Mouse (Mus musculus) MEL (cell line): ENCODE results near the gene Krt7. TPM values are rescaled to one million over a fixed set of nuclear protein-coding genes. Genes with fewer than 3 reads are reported as not detected.

Experiments
- DNase-seq: peaks from one replicate; pipeline ENCODE4 v3.0.0; 2011; ENCODE audit warnings: low read depth, low spot score
- H3K27ac ChIP-seq: 2 replicates; pipeline ENCODE4 v1.5.1; 2012; ENCODE audit warnings: low read depth, mild to moderate bottlenecking, control low read depth, low read length, moderate library complexity; ENCODE audit not compliant: control insufficient read depth
- H3K27me3 ChIP-seq, 2 experiments: fragments of 150-350 bp in 1 of 2; sonication (generic) in 1 of 2; 2 replicates each; pipeline ENCODE4 v1.6.1; 2012; ENCODE audit warnings: low read length in 2 of 2, mild to moderate bottlenecking in 2 of 2, improper control_type of control experiment in 1 of 2, moderate library complexity in 1 of 2; ENCODE audit not compliant: insufficient read depth in 2 of 2, control insufficient read depth in 1 of 2
- H3K36me3 ChIP-seq, 2 experiments: 2 replicates each; pipeline ENCODE4 v1.6.1; 2012 to 2014; ENCODE audit warnings: low read length in 2 of 2, improper control_type of control experiment in 1 of 2, inconsistent platforms in 1 of 2, mild to moderate bottlenecking in 1 of 2; ENCODE audit not compliant: insufficient read depth in 2 of 2, control insufficient read depth in 1 of 2
- H3K4me1 ChIP-seq, 2 experiments: fragments of 150-350 bp in 1 of 2; sonication (generic) in 1 of 2; 2 replicates each; pipeline ENCODE4 v1.6.1; 2012; ENCODE audit warnings: low read length in 2 of 2, improper control_type of control experiment in 1 of 2, mild to moderate bottlenecking in 1 of 2; ENCODE audit not compliant: insufficient read depth in 2 of 2, control insufficient read depth in 1 of 2
- H3K4me3 ChIP-seq, 2 experiments: fragments of 150-350 bp in 1 of 2; sonication (generic) in 1 of 2; 2 replicates each; pipeline ENCODE4 v1.5.1; 2012; ENCODE audit warnings: low read depth in 2 of 2, low read length in 2 of 2, mild to moderate bottlenecking in 2 of 2, moderate library complexity in 2 of 2, control low read depth in 1 of 2, improper control_type of control experiment in 1 of 2; ENCODE audit not compliant: control insufficient read depth in 1 of 2, insufficient read depth in 1 of 2
- H3K79me2 ChIP-seq: 2 replicates; pipeline ENCODE4 v1.6.1; 2012; ENCODE audit warnings: mild to moderate bottlenecking, low read length, moderate library complexity; ENCODE audit not compliant: control insufficient read depth, poor library complexity, insufficient read depth
- H3K9ac ChIP-seq: 2 replicates; pipeline ENCODE4 v1.6.1; 2012; ENCODE audit warnings: low read depth, mild to moderate bottlenecking, control low read depth, low read length, moderate library complexity; ENCODE audit not compliant: control insufficient read depth, poor library complexity, severe bottlenecking
- H3K9me3 ChIP-seq: fragments of 150-350 bp; sonication (generic); replicated peaks from 2 replicates; pipeline ENCODE4 v1.6.1; 2012; ENCODE audit warnings: mild to moderate bottlenecking, low read length, improper control_type of control experiment, moderate library complexity; ENCODE audit not compliant: insufficient read depth
- BHLHE40 ChIP-seq: IDR thresholded peaks from 2 replicates; pipeline ENCODE4 v1.6.1; 2012; ENCODE audit warnings: low read depth, mild to moderate bottlenecking, inconsistent platforms, low read length, improper control_type of control experiment, borderline replicate concordance
- CHD2 ChIP-seq: IDR thresholded peaks from 2 replicates; pipeline ENCODE4 v1.6.1; 2011; ENCODE audit warnings: low read length, improper control_type of control experiment
- EP300 ChIP-seq, 2 experiments: IDR thresholded peaks; 2 replicates each; pipeline ENCODE4 v1.6.1; 2011; ENCODE audit warnings: improper control_type of control experiment in 2 of 2, low read length in 2 of 2, low read depth in 1 of 2, mild to moderate bottlenecking in 1 of 2
- ETS1 ChIP-seq: IDR thresholded peaks from 2 replicates; pipeline ENCODE4 v1.6.1; 2012; ENCODE audit warnings: low read depth, mild to moderate bottlenecking, inconsistent platforms, low read length, improper control_type of control experiment, moderate library complexity
- GABPA ChIP-seq: IDR thresholded peaks from 2 replicates; pipeline ENCODE4 v1.6.1; 2012; ENCODE audit warnings: low read depth, mild to moderate bottlenecking, inconsistent platforms, low read length, improper control_type of control experiment, moderate library complexity
- HCFC1 ChIP-seq: IDR thresholded peaks from 2 replicates; pipeline ENCODE4 v1.6.1; 2012; ENCODE audit warnings: low read depth, mild to moderate bottlenecking, inconsistent platforms, low read length, improper control_type of control experiment, moderate library complexity
- JUND ChIP-seq: IDR thresholded peaks from 2 replicates; pipeline ENCODE4 v1.6.1; 2011; ENCODE audit warnings: low read depth, mild to moderate bottlenecking, improper control_type of control experiment, low read length
- KAT2A ChIP-seq: conservative IDR thresholded peaks from 2 replicates; pipeline ENCODE4 v1.6.1; 2012; ENCODE audit warnings: low read depth, low read length, improper control_type of control experiment, inconsistent platforms
- MAFK ChIP-seq: IDR thresholded peaks from 2 replicates; pipeline ENCODE4 v1.6.1; 2011; ENCODE audit warnings: low read depth, mild to moderate bottlenecking, low read length, improper control_type of control experiment, borderline replicate concordance
- MEF2A ChIP-seq: IDR thresholded peaks from 2 replicates; pipeline ENCODE4 v1.6.1; 2014; ENCODE audit warnings: low read depth, mild to moderate bottlenecking, inconsistent platforms, low read length, improper control_type of control experiment; ENCODE audit not compliant: poor library complexity, insufficient replicate concordance, severe bottlenecking; ENCODE audit errors: extremely low read depth
- MXI1 ChIP-seq: IDR thresholded peaks from 2 replicates; pipeline ENCODE4 v1.6.1; 2011; ENCODE audit warnings: mild to moderate bottlenecking, low read depth, low read length, improper control_type of control experiment
- NRF1 ChIP-seq: IDR thresholded peaks from 2 replicates; pipeline ENCODE4 v1.6.1; 2014; ENCODE audit warnings: low read depth, mild to moderate bottlenecking, inconsistent platforms, low read length, improper control_type of control experiment, moderate library complexity; ENCODE audit not compliant: poor library complexity, insufficient read depth, severe bottlenecking
- POLR2AphosphoS5 ChIP-seq: IDR thresholded peaks from 2 replicates; pipeline ENCODE4 v1.6.1; 2012; ENCODE audit warnings: low read depth, borderline replicate concordance, mild to moderate bottlenecking, inconsistent platforms, low read length, moderate library complexity, mixed read lengths
- RCOR1 ChIP-seq: IDR thresholded peaks from 2 replicates; pipeline ENCODE4 v1.6.1; 2012; ENCODE audit warnings: low read depth, mild to moderate bottlenecking, inconsistent platforms, low read length, improper control_type of control experiment
- TCF12 ChIP-seq: IDR thresholded peaks from 2 replicates; pipeline ENCODE4 v1.6.1; 2014; ENCODE audit warnings: low read depth, mild to moderate bottlenecking, inconsistent platforms, low read length, improper control_type of control experiment, moderate library complexity
- USF1 ChIP-seq: IDR thresholded peaks from 2 replicates; pipeline ENCODE4 v1.6.1; 2014; ENCODE audit warnings: low read depth, mild to moderate bottlenecking, inconsistent platforms, low read length, improper control_type of control experiment, moderate library complexity
- ZC3H11A ChIP-seq: IDR thresholded peaks from 2 replicates; pipeline ENCODE4 v1.6.1; 2012; ENCODE audit warnings: low read depth, mild to moderate bottlenecking, inconsistent platforms, low read length, improper control_type of control experiment
- ZMIZ1 ChIP-seq: IDR thresholded peaks from 2 replicates; pipeline ENCODE4 v1.6.1; 2012; ENCODE audit warnings: low read depth, mild to moderate bottlenecking, inconsistent platforms, low read length, improper control_type of control experiment, moderate library complexity
- ZNF384 ChIP-seq: IDR thresholded peaks from 2 replicates; pipeline ENCODE4 v1.6.1; 2012; ENCODE audit warnings: low read depth, mild to moderate bottlenecking, inconsistent platforms, low read length, improper control_type of control experiment
- polyA plus RNA-seq, 2 experiments: library from polyadenylated mRNA; stranded (reverse) in 1 of 2; unstranded in 1 of 2; fragments of >175 nt in 1 of 2; fragments of >200 nt in 1 of 2; gene quantifications; 2 replicates each; pipeline versions ENCODE4 v1.2.1 to v1.2.4; 2012; ENCODE audit warnings: low replicate concordance in 2 of 2, low read depth in 1 of 2; ENCODE audit not compliant: insufficient read length in 2 of 2, insufficient read depth in 1 of 2, missing spikeins in 1 of 2
- total RNA-seq: library from RNA; depleted of rRNA; stranded (reverse); fragments of 300-350 nt; gene quantifications from 2 replicates; pipeline ENCODE4 v1.2.3, GENCODE M21; 2012

The Krt7 gene
- total and polyA plus RNA-seq, 3 experiments: 0.03 to 0.04 TPM; not detected in 1

DNA sequence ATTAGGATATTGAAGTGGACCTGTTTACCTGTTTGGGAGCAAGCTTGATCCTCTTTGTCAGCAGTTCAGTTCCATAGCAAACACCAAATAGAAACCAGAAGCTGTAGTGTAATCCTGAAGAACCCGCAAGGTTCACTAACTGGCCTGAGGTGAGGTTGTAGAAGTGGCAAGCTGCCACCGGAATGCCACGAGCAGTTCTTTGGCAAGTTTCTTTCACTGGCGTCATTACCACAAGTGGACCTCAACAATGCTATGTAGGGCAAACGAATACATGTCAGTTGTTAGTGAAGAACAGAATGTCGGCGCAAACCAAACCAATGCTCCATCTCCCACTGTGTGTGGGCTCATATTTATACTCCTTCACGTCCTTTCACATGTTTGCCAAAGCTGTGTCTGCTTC, 12.6 kb upstream of the Krt7 start:
- no peaks in the 10 kb centered on the region for H3K4me1 ChIP-seq
- H3K9ac ChIP-seq: no peak overlapping the region
- TF ChIP-seq KAT2A (no peak), RCOR1 (no peak), USF1 (no peak), EP300 (IDR thresholded peaks at IDR 0.05; ENCODE audit: low read depth in 1 of 2, low read length in 2 of 2) (no peak)
- peaks cover 0 to 6% of the 10 kb centered on the region in 2 experiments; a peak in 3 of 4 replicates for H3K27me3 ChIP-seq
- no peaks in the 10 kb centered on the region for H3K9me3 ChIP-seq
- H3K4me3 ChIP-seq: no peak overlapping the region
- H3K36me3 ChIP-seq: no peaks in the 10 kb centered on the region
- no peak overlapping the region for H3K27ac ChIP-seq
- no peaks in the 10 kb centered on the region for H3K79me2 ChIP-seq
- no peak for DNase-seq

DNA sequence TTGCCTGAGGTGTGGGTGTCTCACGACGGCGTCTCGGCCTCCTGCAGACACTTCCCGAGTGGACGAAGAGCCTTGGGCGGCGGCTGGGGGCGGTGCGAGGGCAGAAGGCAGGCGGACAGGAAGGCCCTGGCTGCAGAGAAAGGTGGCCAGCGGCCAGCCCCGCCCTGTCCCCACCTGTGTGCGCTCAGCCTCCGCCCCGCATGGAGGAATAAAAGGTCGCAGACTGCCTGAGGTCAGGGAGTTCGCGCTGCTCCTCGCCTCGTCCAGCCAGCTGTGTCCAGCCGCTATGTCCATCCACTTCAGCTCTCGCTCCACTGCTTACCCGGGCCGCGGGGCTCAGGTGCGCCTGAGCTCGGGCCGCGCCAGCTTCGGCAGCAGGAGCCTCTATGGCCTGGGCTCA, 1.3 kb downstream of the Krt7 start:
- no peaks in the 10 kb centered on the region for H3K79me2 ChIP-seq
- no peak overlapping the region for H3K27ac ChIP-seq
- H3K9ac ChIP-seq: no peak overlapping the region
- no peaks in the 10 kb centered on the region for H3K27me3 ChIP-seq
- H3K4me1 ChIP-seq: no peaks in the 10 kb centered on the region
- H3K9me3 ChIP-seq: no peaks in the 10 kb centered on the region
- no peak for DNase-seq
- no peak overlapping the region for H3K4me3 ChIP-seq
- no peaks in the 10 kb centered on the region for H3K36me3 ChIP-seq
- no peak for TF ChIP-seq HCFC1
- no peak for TF ChIP-seq MXI1
- no peak for TF ChIP-seq BHLHE40
- TF ChIP-seq MAFK: no peak
- no peak for TF ChIP-seq NRF1
- TF ChIP-seq GABPA: no peak
- TF ChIP-seq KAT2A: no peak
- no peak for TF ChIP-seq JUND
- no peak for TF ChIP-seq ETS1
- no peak for TF ChIP-seq ZNF384

DNA sequence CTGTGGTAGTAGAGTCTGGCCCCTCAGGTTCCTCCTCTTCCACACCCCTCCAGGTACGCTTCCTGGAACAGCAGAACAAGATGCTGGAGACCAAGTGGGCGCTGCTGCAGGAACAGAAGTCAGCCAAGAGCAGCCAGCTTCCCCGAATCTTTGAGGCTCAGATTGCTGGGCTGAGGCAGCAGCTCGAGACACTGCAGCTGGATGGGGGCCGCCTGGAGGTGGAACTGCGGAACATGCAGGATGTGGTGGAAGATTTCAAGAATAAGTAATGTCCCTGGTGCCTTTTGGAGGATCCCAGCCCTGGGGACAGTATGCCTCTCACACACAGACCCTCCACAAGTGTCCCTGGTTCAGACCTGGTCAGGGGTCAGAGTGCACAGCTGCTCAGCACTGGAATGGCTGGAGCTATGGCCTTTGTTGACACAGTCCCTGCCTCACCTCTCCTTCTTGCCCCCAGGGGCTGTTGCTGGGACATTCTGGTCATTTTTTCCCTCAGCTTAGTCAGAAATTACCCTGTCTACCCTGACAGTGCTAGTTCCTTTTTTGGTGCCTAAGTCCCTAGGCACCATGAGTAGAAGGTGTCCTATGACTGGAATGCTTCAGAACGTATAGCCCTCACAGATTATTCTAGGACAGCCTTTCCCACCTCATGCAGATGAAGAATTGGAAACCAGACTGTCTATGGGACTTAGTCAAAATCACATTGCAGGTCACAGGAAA, 3.2 kb downstream of the Krt7 start:
- H3K9ac ChIP-seq: no peak overlapping the region
- no peak for DNase-seq
- H3K4me3 ChIP-seq: no peak overlapping the region
- H3K9me3 ChIP-seq: no peaks in the 10 kb centered on the region
- no peak overlapping the region for H3K27ac ChIP-seq
- H3K79me2 ChIP-seq: no peaks in the 10 kb centered on the region
- no peaks in the 10 kb centered on the region for H3K36me3 ChIP-seq
- TF ChIP-seq CHD2: no peak
- no peak for TF ChIP-seq EP300 (IDR thresholded peaks at IDR 0.05; ENCODE audit: low read depth in 1 of 2, low read length in 2 of 2)
- no peak for TF ChIP-seq ZNF384
- no peak for TF ChIP-seq MXI1
- TF ChIP-seq TCF12: no peak
- no peak for TF ChIP-seq ZMIZ1
- TF ChIP-seq ZC3H11A: no peak
- TF ChIP-seq POLR2AphosphoS5: no peak
- no peak for TF ChIP-seq BHLHE40
- no peak for TF ChIP-seq MEF2A
- TF ChIP-seq, all 39 proteins: peak for 0
- Histone ChIP-seq H3K27me3 (no peaks in the 10 kb centered on the region), H3K4me1 (no peaks in the 10 kb centered on the region)
